Mouse (Mus musculus): ENCODE measurements around the gene Baz2b. TPM values are rescaled to one million over a fixed set of nuclear protein-coding genes. Genes with fewer than 3 reads are reported as not detected.
"Not testable (repeated sequence)": the region's sequence is repeated elsewhere in the genome, so short reads cannot be mapped to it uniquely, and the experiment has no call there.

Baz2b gene
- polyA plus RNA-seq, 2 experiments, result 36.0 to 45.6 TPM

GRCm38 (mm10) chr2:59870526-59870925 is 339.1 kb downstream of the Baz2b start:
- H3K4me1 ChIP-seq (ENCODE audit: control insufficient read depth, insufficient read depth, low read length), result no peaks in the 10 kb centered on the region

GRCm38 (mm10) chr2:59862618-59863017 is 347.0 kb downstream of the Baz2b start:
- WGBS, result 85% methylated on average over 6 of the region's 6 CpGs

More at GRCm38 (mm10) chr2:59870526-59870925, 339.1 kb downstream of the Baz2b start:
- no peak for TF ChIP-seq POLR2A (IDR thresholded peaks at IDR 0.05; ENCODE audit: borderline replicate concordance, extremely low read depth, insufficient read depth, insufficient read length)
- DNase-seq (ENCODE audit: low spot score) (no peak), ATAC-seq (ENCODE audit: low FRiP score, low read depth) (no peak)
- H3K9ac ChIP-seq (ENCODE audit: low read depth, low read length, severe bottlenecking), result no peak overlapping the region
- WGBS, result 88% methylated on average over 6 of the region's 6 CpGs
- H3K36me3 ChIP-seq (ENCODE audit: control insufficient read depth, insufficient read depth, low read length), result peaks cover 24% of the 10 kb centered on the region
- H3K27me3 ChIP-seq (ENCODE audit: control insufficient read depth, insufficient read depth, low read length), result no peaks in the 10 kb centered on the region
- H3K9me3 ChIP-seq (ENCODE audit: control insufficient read depth, low read length), result no peaks in the 10 kb centered on the region
- H3K4me3 ChIP-seq (replicated peaks; ENCODE audit: low read length), result no peak overlapping the region
- no peak overlapping the region for H3K4me2 ChIP-seq (replicated peaks; ENCODE audit: low read depth, low read length, severe bottlenecking)
- no peak overlapping the region for H3K27ac ChIP-seq (replicated peaks; ENCODE audit: low read depth, low read length)

GRCm38 (mm10) chr2:59854363-59854762 is 355.3 kb downstream of the Baz2b start:
- no peak overlapping the region for H3K4me2 ChIP-seq (replicated peaks; ENCODE audit: low read depth, low read length, severe bottlenecking)
- no peaks in the 10 kb centered on the region for H3K27me3 ChIP-seq (ENCODE audit: control insufficient read depth, insufficient read depth, low read length)
- ATAC-seq (ENCODE audit: low FRiP score, low read depth) (no peak), DNase-seq (ENCODE audit: low spot score) (no peak)
- H3K9ac ChIP-seq (ENCODE audit: low read depth, low read length, severe bottlenecking), result no peak overlapping the region
- H3K9me3 ChIP-seq (ENCODE audit: control insufficient read depth, low read length), result no peaks in the 10 kb centered on the region
- no peak for TF ChIP-seq POLR2A (IDR thresholded peaks at IDR 0.05; ENCODE audit: borderline replicate concordance, extremely low read depth, insufficient read depth, insufficient read length)
- H3K36me3 ChIP-seq (ENCODE audit: control insufficient read depth, insufficient read depth, low read length), result peaks cover 21% of the 10 kb centered on the region
- H3K4me1 ChIP-seq (ENCODE audit: control insufficient read depth, insufficient read depth, low read length), result no peaks in the 10 kb centered on the region
- 55% methylated on average over 9 of the region's 9 CpGs for WGBS
- H3K27ac ChIP-seq (replicated peaks; ENCODE audit: low read depth, low read length), result no peak overlapping the region
- H3K4me3 ChIP-seq (replicated peaks; ENCODE audit: low read length), result no peak overlapping the region

More at GRCm38 (mm10) chr2:59862618-59863017, 347.0 kb downstream of the Baz2b start:
- no peaks in the 10 kb centered on the region for H3K27me3 ChIP-seq (ENCODE audit: control insufficient read depth, insufficient read depth, low read length)
- H3K9me3 ChIP-seq (ENCODE audit: control insufficient read depth, low read length), result no peaks in the 10 kb centered on the region
- no peak overlapping the region for H3K9ac ChIP-seq (ENCODE audit: low read depth, low read length, severe bottlenecking)
- ATAC-seq (ENCODE audit: low FRiP score, low read depth) (no peak), DNase-seq (ENCODE audit: low spot score) (no peak)
- H3K36me3 ChIP-seq (ENCODE audit: control insufficient read depth, insufficient read depth, low read length), result peaks cover 34% of the 10 kb centered on the region
- TF ChIP-seq POLR2A (IDR thresholded peaks at IDR 0.05; ENCODE audit: borderline replicate concordance, extremely low read depth, insufficient read depth, insufficient read length), result no peak
- no peak overlapping the region for H3K4me3 ChIP-seq (replicated peaks; ENCODE audit: low read length)
- no peak overlapping the region for H3K27ac ChIP-seq (replicated peaks; ENCODE audit: low read depth, low read length)
- no peak overlapping the region for H3K4me2 ChIP-seq (replicated peaks; ENCODE audit: low read depth, low read length, severe bottlenecking)
- no peaks in the 10 kb centered on the region for H3K4me1 ChIP-seq (ENCODE audit: control insufficient read depth, insufficient read depth, low read length)

- Histone ChIP-seq H3K4me1 (ENCODE audit: control insufficient read depth, insufficient read depth, low read length) (no peaks in the 10 kb centered on the region), H3K36me3 (ENCODE audit: control insufficient read depth, insufficient read depth, low read length) (peaks cover 21% of the 10 kb centered on the region), H3K27ac (replicated peaks; ENCODE audit: low read depth, low read length) (no peak overlapping the region), H3K4me2 (replicated peaks; ENCODE audit: low read depth, low read length, severe bottlenecking) (no peak overlapping the region), H3K4me3 (replicated peaks; ENCODE audit: low read length) (no peak overlapping the region), H3K9me3 (ENCODE audit: control insufficient read depth, low read length) (no peaks in the 10 kb centered on the region), H3K9ac (ENCODE audit: low read depth, low read length, severe bottlenecking) (no peak overlapping the region), H3K27me3 (ENCODE audit: control insufficient read depth, insufficient read depth, low read length) (no peaks in the 10 kb centered on the region)
- 94% methylated on average over 10 of the region's 10 CpGs for WGBS
- TF ChIP-seq POLR2A (IDR thresholded peaks at IDR 0.05; ENCODE audit: borderline replicate concordance, extremely low read depth, insufficient read depth, insufficient read length), result no peak
- no peak for ATAC-seq (ENCODE audit: low FRiP score, low read depth)
- no peak for DNase-seq (ENCODE audit: low spot score)
Measured at GRCm38 (mm10) chr2:59853543-59853942, 356.1 kb downstream of the Baz2b start.

- Histone ChIP-seq H3K9me3 (ENCODE audit: control insufficient read depth, low read length) (no peaks in the 10 kb centered on the region), H3K4me1 (ENCODE audit: control insufficient read depth, insufficient read depth, low read length) (no peaks in the 10 kb centered on the region), H3K4me2 (replicated peaks; ENCODE audit: low read depth, low read length, severe bottlenecking) (no peak overlapping the region), H3K27ac (replicated peaks; ENCODE audit: low read depth, low read length) (no peak overlapping the region), H3K36me3 (ENCODE audit: control insufficient read depth, insufficient read depth, low read length) (peaks cover 17% of the 10 kb centered on the region), H3K27me3 (ENCODE audit: control insufficient read depth, insufficient read depth, low read length) (no peaks in the 10 kb centered on the region), H3K4me3 (replicated peaks; ENCODE audit: low read length) (no peak overlapping the region), H3K9ac (ENCODE audit: low read depth, low read length, severe bottlenecking) (no peak overlapping the region)
- ATAC-seq (ENCODE audit: low FRiP score, low read depth), result peak; percentile 34; the same call in 1 of the 2 replicates
- WGBS, result 88% methylated on average over 11 of the region's 11 CpGs
- DNase-seq (ENCODE audit: low spot score), result no peak
- TF ChIP-seq POLR2A (IDR thresholded peaks at IDR 0.05; ENCODE audit: borderline replicate concordance, extremely low read depth, insufficient read depth, insufficient read length), result no peak
Measured at GRCm38 (mm10) chr2:59852916-59853315, 356.7 kb downstream of the Baz2b start.

GRCm38 (mm10) chr2:59851885-59852284 is 357.8 kb downstream of the Baz2b start:
- H3K9me3 ChIP-seq (ENCODE audit: control insufficient read depth, low read length); ATAC-seq (ENCODE audit: low FRiP score, low read depth); H3K9ac ChIP-seq (ENCODE audit: low read depth, low read length, severe bottlenecking); H3K27me3 ChIP-seq (ENCODE audit: control insufficient read depth, insufficient read depth, low read length); H3K4me3 ChIP-seq (replicated peaks; ENCODE audit: low read length); H3K4me2 ChIP-seq (replicated peaks; ENCODE audit: low read depth, low read length, severe bottlenecking); H3K27ac ChIP-seq (replicated peaks; ENCODE audit: low read depth, low read length); H3K4me1 ChIP-seq (ENCODE audit: control insufficient read depth, insufficient read depth, low read length); DNase-seq (ENCODE audit: low spot score): not testable (repeated sequence)
- 87% methylated on average over 4 of the region's 5 CpGs for WGBS
- H3K36me3 ChIP-seq (ENCODE audit: control insufficient read depth, insufficient read depth, low read length), result peaks cover 14% of the 10 kb centered on the region

Other genes with a start within 250 kb of the Baz2b start
- 55.8 and 59.7 TPM in 2 replicates for gene March7, start within 50 bp of the Baz2b start, polyA plus RNA-seq (2012; rRNA removed)
- 76.9 and 77.8 TPM in 2 replicates for gene March7, start within 50 bp of the Baz2b start, polyA plus RNA-seq (2014; fragmentation: Nextera tagmentation; extraction: Ambion mirVana)
- 17.7 and 23.5 TPM in 2 replicates for gene Cd302, start 74.6 kb upstream of the Baz2b start, polyA plus RNA-seq (2012; rRNA removed)
- 42.4 and 45.4 TPM in 2 replicates for gene Cd302, start 74.6 kb upstream of the Baz2b start, polyA plus RNA-seq (2014; fragmentation: Nextera tagmentation; extraction: Ambion mirVana)
- 1.3 TPM in 2 replicates for gene Ly75, start 173.5 kb upstream of the Baz2b start, polyA plus RNA-seq (2012; rRNA removed)
- gene Ly75, start 173.5 kb upstream of the Baz2b start, polyA plus RNA-seq (2014; fragmentation: Nextera tagmentation; extraction: Ambion mirVana), result 1.0 and 1.5 TPM in 2 replicates